Mouse (Mus musculus) embryonic fibroblast, embryonic 13.5 days (primary cell): ENCODE data around the gene Creb3l1.

Experiments used
- CTCF ChIP-seq: IDR thresholded peaks from 2 replicates; pipeline ENCODE4 v1.5.1; 2011; ENCODE audit warnings: mild to moderate bottlenecking, control low read depth, low read length, moderate library complexity, borderline replicate concordance; ENCODE audit not compliant: insufficient read depth
- POLR2A ChIP-seq: IDR thresholded peaks from 2 replicates; pipeline ENCODE4 v1.6.1; 2011; ENCODE audit warnings: low read depth, mild to moderate bottlenecking, control low read depth, low read length, moderate library complexity

GRCm38 (mm10) chr2:91973416-91974135 is 50.7 kb downstream of the Creb3l1 start:
- TF ChIP-seq POLR2A (no peak), CTCF (no peak)
